Mouse (Mus musculus): ENCODE data around the gene St6galnac6.

DNA sequence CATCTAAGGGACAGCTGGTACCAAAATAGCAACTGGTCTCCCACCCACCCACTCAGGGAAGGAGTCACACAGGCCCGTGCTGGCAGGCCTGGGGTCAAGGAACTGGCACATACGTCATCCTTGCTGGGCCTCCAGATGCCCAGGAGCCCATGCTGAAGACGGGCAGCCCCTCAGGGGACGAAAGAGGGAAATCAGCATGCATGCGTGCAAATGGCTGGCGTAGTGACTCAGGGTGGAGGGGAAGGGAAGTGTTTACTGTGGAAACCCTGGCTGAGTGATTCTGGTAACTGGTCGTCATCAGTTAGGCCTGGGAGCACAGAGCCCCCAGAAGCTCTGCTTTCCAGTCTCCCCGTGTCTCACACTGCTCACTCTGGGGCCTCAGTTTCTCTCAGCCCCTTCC, 65.8 kb downstream of the St6galnac6 start:
- no peak for TF ChIP-seq CTCF (IDR thresholded peaks at IDR 0.05; ENCODE audit: insufficient read depth, low read depth, low read length)
- TF ChIP-seq POLR2A (IDR thresholded peaks at IDR 0.05; ENCODE audit: insufficient read depth, low read depth, low read length), result no peak
